Mouse (Mus musculus): Measurements from ENCODE around the gene Creb3. TPM values are rescaled to one million over a fixed set of nuclear protein-coding genes. Genes with fewer than 3 reads are reported as not detected.

Gene Creb3
- polyA plus RNA-seq, 1 experiment = 24.4 TPM

DNA sequence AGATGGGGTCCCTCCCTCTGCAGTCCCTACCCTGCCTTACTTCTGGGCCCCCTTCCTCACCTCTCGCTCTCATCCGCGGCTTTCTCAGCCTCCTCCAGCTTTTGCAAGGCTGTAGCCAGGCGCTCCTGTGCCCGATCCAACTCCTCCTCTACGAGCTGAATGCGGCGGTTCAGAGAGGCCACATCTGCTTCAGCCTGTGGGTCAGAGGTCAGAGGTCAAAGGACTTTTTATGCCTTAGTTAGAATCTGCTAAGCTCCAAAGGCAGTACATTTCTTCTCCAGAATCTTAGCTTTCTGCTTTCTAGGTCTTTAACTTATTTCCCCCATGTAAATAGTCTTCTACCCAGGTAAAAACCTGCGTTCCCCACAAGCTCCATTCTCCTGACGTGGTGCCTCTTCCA, 42.6 kb upstream of the Creb3 start:
- H3K4me3 ChIP-seq (ENCODE audit: low read depth, low read length) = peak overlapping the region; percentile 19

DNA sequence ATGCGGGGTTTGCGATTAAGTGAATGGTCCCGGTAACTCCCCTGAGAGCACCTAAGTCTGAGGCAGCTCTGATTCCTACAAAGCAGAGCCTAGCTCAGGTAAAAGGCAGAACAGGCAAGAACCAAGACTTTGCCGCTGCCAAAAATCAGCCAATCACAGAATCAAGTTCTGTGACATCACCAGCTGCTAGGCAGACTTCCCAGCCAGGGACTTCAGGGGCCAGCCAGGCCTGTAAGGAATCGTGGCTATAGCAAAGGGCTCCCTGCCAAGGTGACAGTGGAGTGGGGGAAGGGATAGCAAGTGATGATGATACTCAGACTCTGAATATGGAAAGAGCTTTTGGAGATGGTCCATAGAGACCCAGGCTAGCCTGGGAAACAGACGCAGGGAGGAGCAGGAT, 42.2 kb upstream of the Creb3 start:
- no peaks in the 10 kb centered on the region for H3K36me3 ChIP-seq (ENCODE audit: control insufficient read depth, insufficient read depth, low read length, poor library complexity, severe bottlenecking)
- no peak overlapping the region for H3K4me3 ChIP-seq (ENCODE audit: low read depth, low read length)
- H3K9me3 ChIP-seq (replicated peaks; ENCODE audit: control insufficient read depth, insufficient read depth, low read length, poor library complexity, severe bottlenecking) = no peaks in the 10 kb centered on the region
- TF ChIP-seq CTCF (IDR thresholded peaks at IDR 0.05; ENCODE audit: low read depth, low read length) (no peak), EP300 (IDR thresholded peaks at IDR 0.05; ENCODE audit: insufficient read depth, low read depth, low read length) (no peak), POLR2A (IDR thresholded peaks at IDR 0.05; ENCODE audit: insufficient read depth, low read length) (no peak)
- H3K27me3 ChIP-seq (ENCODE audit: control insufficient read depth, insufficient read depth, low read length, poor library complexity, severe bottlenecking) = no peaks in the 10 kb centered on the region
- no peak overlapping the region for H3K27ac ChIP-seq (ENCODE audit: insufficient read depth, low read length)
- H3K9ac ChIP-seq (ENCODE audit: low read depth, poor library complexity, severe bottlenecking) = no peak overlapping the region
- H3K4me1 ChIP-seq (ENCODE audit: control insufficient read depth, insufficient read depth, low read length) = no peaks in the 10 kb centered on the region

More for the DNA sequence above, 42.6 kb upstream of the Creb3 start:
- TF ChIP-seq CTCF (IDR thresholded peaks at IDR 0.05; ENCODE audit: low read depth, low read length) (no peak), POLR2A (IDR thresholded peaks at IDR 0.05; ENCODE audit: insufficient read depth, low read length) (no peak), EP300 (IDR thresholded peaks at IDR 0.05; ENCODE audit: insufficient read depth, low read depth, low read length) (no peak)
- no peaks in the 10 kb centered on the region for H3K36me3 ChIP-seq (ENCODE audit: control insufficient read depth, insufficient read depth, low read length, poor library complexity, severe bottlenecking)
- no peak overlapping the region for H3K27ac ChIP-seq (ENCODE audit: insufficient read depth, low read length)
- H3K4me1 ChIP-seq (ENCODE audit: control insufficient read depth, insufficient read depth, low read length) = no peaks in the 10 kb centered on the region
- no peaks in the 10 kb centered on the region for H3K9me3 ChIP-seq (replicated peaks; ENCODE audit: control insufficient read depth, insufficient read depth, low read length, poor library complexity, severe bottlenecking)
- H3K27me3 ChIP-seq (ENCODE audit: control insufficient read depth, insufficient read depth, low read length, poor library complexity, severe bottlenecking) = no peaks in the 10 kb centered on the region
- no peak overlapping the region for H3K9ac ChIP-seq (ENCODE audit: low read depth, poor library complexity, severe bottlenecking)

DNA sequence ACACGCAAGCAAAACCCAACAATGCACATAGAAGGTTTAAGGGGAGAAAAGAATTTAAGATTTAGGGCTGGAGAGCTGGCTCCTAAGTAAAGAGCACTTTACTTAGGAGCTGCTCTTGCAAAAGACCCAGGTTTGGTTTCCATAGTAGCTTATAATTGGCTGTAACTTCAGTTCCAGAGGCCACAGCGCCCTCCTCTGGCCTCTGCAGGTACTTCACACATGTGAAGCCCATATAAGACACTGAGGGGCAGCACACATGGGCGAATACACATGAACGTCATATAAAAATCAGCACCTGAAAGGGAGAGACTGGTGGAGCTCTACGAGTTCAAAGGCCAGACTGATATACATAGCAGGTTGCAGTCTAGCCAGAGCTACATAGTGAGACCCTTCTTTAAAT, 34.3 kb upstream of the Creb3 start:
- TF ChIP-seq CTCF (IDR thresholded peaks at IDR 0.05; ENCODE audit: low read depth, low read length) = peak; percentile 78
- TF ChIP-seq POLR2A (IDR thresholded peaks at IDR 0.05; ENCODE audit: insufficient read depth, low read length) = no peak
- H3K27me3 ChIP-seq (ENCODE audit: control insufficient read depth, insufficient read depth, low read length, poor library complexity, severe bottlenecking) = no peaks in the 10 kb centered on the region
- no peak overlapping the region for H3K4me3 ChIP-seq (ENCODE audit: low read depth, low read length)
- H3K36me3 ChIP-seq (ENCODE audit: control insufficient read depth, insufficient read depth, low read length, poor library complexity, severe bottlenecking) = peaks cover 15% of the 10 kb centered on the region
- H3K27ac ChIP-seq (ENCODE audit: insufficient read depth, low read length) = no peak overlapping the region
- H3K9ac ChIP-seq (ENCODE audit: low read depth, poor library complexity, severe bottlenecking) = no peak overlapping the region
- no peaks in the 10 kb centered on the region for H3K4me1 ChIP-seq (ENCODE audit: control insufficient read depth, insufficient read depth, low read length)
- no peaks in the 10 kb centered on the region for H3K9me3 ChIP-seq (replicated peaks; ENCODE audit: control insufficient read depth, insufficient read depth, low read length, poor library complexity, severe bottlenecking)

DNA sequence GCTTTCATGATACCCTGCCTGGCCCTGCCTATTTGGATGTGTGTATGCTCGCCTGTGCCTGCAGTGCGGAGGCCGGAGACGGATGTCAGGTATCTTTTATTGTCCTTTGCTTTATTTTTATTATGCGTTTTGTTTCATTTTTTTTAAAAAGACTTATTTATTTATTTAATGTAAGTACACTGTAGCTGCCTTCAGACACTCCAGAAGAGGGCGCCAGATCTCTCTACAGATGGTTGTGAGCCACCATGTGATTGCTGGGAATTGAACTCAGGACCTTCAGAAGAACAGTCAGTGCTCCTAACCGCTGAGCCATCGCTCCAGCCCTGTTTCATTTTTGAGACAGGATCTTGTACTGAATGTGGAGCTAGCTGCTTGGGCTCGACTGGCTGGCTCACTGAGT, 33.6 kb upstream of the Creb3 start:
- no peaks in the 10 kb centered on the region for H3K27me3 ChIP-seq (ENCODE audit: control insufficient read depth, insufficient read depth, low read length, poor library complexity, severe bottlenecking)
- H3K36me3 ChIP-seq (ENCODE audit: control insufficient read depth, insufficient read depth, low read length, poor library complexity, severe bottlenecking) = peaks cover 18% of the 10 kb centered on the region
- H3K9ac ChIP-seq (ENCODE audit: low read depth, poor library complexity, severe bottlenecking) = no peak overlapping the region
- no peaks in the 10 kb centered on the region for H3K4me1 ChIP-seq (ENCODE audit: control insufficient read depth, insufficient read depth, low read length)
- no peak overlapping the region for H3K4me3 ChIP-seq (ENCODE audit: low read depth, low read length)
- no peaks in the 10 kb centered on the region for H3K9me3 ChIP-seq (replicated peaks; ENCODE audit: control insufficient read depth, insufficient read depth, low read length, poor library complexity, severe bottlenecking)
- TF ChIP-seq CTCF (IDR thresholded peaks at IDR 0.05; ENCODE audit: low read depth, low read length) = no peak
- H3K27ac ChIP-seq (ENCODE audit: insufficient read depth, low read length) = no peak overlapping the region

DNA sequence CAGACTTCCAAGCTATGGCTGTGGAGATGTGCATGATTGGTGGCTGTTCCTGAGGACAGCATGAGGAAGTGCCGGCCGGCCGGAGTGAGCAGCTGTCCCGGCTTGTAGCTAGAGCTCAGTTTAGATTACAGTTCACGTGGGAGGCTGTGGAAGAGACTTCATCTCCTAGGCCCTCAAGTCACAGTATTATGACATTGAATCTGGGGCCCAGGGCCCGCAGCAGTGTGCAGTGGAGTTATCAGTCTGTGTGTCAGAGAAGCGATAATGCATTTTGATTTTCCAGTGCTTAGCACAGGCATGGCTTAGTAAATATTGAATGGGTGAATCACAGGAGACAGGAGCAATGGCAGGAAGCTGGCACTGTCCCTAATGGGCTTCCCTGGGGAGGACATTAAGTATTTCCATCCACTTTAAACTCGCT, 32.0 kb upstream of the Creb3 start:
- Histone ChIP-seq H3K4me3 (ENCODE audit: low read depth, low read length) (no peak overlapping the region), H3K27me3 (ENCODE audit: control insufficient read depth, insufficient read depth, low read length, poor library complexity, severe bottlenecking) (no peaks in the 10 kb centered on the region), H3K27ac (ENCODE audit: insufficient read depth, low read length) (no peak overlapping the region), H3K4me1 (ENCODE audit: control insufficient read depth, insufficient read depth, low read length) (peaks cover 2% of the 10 kb centered on the region), H3K36me3 (ENCODE audit: control insufficient read depth, insufficient read depth, low read length, poor library complexity, severe bottlenecking) (peaks cover 19% of the 10 kb centered on the region), H3K9ac (ENCODE audit: low read depth, poor library complexity, severe bottlenecking) (no peak overlapping the region), H3K9me3 (replicated peaks; ENCODE audit: control insufficient read depth, insufficient read depth, low read length, poor library complexity, severe bottlenecking) (no peaks in the 10 kb centered on the region)
- TF ChIP-seq POLR2A (IDR thresholded peaks at IDR 0.05; ENCODE audit: insufficient read depth, low read length) (no peak), EP300 (IDR thresholded peaks at IDR 0.05; ENCODE audit: insufficient read depth, low read depth, low read length) (no peak), CTCF (IDR thresholded peaks at IDR 0.05; ENCODE audit: low read depth, low read length) (no peak)

DNA sequence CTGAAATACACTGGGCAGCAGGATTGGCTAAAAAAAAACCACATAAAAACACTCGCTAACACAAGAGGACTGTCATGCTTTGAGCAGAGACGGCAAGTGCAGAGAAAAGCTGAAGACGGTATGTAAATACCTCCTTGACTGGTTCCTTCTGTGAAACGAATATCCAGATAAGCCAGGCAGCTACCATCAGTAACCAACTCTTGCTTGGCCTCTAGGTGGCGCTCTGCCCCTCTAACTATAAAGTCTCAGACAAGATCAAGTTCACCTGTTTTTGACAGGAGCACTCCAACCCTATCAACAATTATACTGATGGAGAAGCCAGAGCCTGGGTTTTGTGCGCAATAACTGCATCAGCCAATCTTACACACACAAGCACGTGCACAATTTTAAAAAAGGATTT, 31.6 kb upstream of the Creb3 start:
- Histone ChIP-seq H3K4me3 (ENCODE audit: low read depth, low read length) (no peak overlapping the region), H3K9me3 (replicated peaks; ENCODE audit: control insufficient read depth, insufficient read depth, low read length, poor library complexity, severe bottlenecking) (no peaks in the 10 kb centered on the region), H3K9ac (ENCODE audit: low read depth, poor library complexity, severe bottlenecking) (no peak overlapping the region), H3K4me1 (ENCODE audit: control insufficient read depth, insufficient read depth, low read length) (peaks cover 3% of the 10 kb centered on the region), H3K36me3 (ENCODE audit: control insufficient read depth, insufficient read depth, low read length, poor library complexity, severe bottlenecking) (peaks cover 24% of the 10 kb centered on the region), H3K27ac (ENCODE audit: insufficient read depth, low read length) (no peak overlapping the region), H3K27me3 (ENCODE audit: control insufficient read depth, insufficient read depth, low read length, poor library complexity, severe bottlenecking) (no peaks in the 10 kb centered on the region)
- TF ChIP-seq CTCF (IDR thresholded peaks at IDR 0.05; ENCODE audit: low read depth, low read length) = peak; percentile 67
- no peak for TF ChIP-seq POLR2A (IDR thresholded peaks at IDR 0.05; ENCODE audit: insufficient read depth, low read length)

Data from ES-Bruce4 (cell line).